Mouse (Mus musculus) cerebellum, adult 18-20 months (tissue): ENCODE data around the gene Fam71b.
"Not testable (repeated sequence)": the region's sequence is repeated elsewhere in the genome, so short reads cannot be mapped to it uniquely, and the experiment has no call there.

Source experiments
- DNase-seq, 2 experiments: peaks; one replicate each; pipeline ENCODE4 v3.0.0; 2021

Gene Fam71b

DNA sequence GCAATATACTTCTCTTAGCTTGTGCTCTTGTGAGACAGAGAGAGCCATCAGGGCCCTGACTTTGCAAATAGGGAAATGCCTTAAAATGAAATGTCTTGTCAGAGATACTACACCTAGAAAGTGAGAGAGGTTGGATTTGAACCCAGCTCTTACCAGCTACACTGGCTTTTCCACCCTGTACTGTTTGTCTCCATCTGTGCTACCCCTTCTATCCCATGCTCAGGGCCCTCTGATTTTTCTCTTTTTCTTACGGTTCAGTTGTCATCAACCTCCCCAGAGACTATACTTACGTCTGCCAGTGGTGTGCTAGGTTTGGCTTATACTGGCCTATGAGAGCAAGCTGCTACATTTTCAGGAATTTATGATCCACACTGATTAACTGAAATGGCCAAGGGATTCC, 11.4 kb upstream of the Fam71b start:
- DNase-seq: no peak

DNA sequence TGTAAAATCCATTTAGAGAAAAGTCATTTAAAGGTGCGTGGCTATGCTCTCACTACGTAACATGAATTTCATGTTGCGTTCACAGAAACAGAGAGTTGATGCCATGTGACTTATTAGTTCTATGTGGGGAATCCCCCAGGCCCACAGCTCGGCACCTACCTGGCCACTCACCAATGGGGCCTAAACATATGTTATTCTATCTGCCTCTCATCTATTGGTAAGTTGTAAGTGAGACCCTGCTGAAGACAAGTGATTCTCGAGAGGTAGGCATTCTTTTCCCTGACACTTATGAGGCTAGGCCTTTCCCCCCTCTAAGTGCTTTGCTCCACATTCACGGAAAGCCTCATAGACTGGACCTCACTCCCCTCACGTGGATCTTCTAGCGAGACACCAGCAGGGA, 9.8 kb upstream of the Fam71b start:
- no peak for DNase-seq

DNA sequence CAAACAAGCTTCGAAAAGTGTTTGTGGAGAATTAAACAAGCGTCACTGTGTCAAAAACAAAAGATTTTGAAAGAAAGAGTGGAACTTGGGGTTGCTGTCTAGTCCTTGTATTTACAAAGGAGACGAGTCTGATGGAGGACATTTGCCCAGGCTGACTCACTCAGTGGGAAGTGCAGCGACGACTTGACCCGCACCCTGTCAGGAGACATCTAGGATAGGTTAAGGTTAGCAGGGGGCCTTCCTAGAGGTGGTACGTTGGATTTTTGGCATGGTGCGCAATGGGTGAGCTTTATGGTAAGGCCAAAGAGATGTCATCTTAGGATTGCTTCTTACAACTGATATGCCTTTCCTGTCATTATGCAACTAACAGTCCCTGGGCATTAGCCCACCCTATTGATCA, 9.3 kb upstream of the Fam71b start:
- no peak for DNase-seq

DNA sequence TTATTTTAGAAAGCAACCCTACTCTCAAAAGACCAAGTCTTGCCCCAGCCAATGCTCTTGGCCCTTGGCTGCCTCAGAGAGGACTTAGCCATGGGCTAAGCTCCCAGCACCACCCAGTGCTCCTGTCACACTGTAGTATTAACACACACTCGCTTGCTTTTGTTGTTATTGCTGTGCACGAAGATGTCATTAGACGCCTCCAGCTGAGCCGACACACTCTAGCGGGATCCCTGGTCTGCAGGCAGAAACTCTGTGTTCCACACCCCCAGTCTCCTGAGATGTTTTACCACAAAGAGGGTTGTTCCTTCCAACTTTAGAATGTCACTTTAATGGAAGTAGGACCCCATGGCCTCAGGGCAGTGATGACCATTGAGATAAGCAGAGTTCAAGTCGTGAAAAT, 7.9 kb upstream of the Fam71b start:
- DNase-seq: no peak

DNA sequence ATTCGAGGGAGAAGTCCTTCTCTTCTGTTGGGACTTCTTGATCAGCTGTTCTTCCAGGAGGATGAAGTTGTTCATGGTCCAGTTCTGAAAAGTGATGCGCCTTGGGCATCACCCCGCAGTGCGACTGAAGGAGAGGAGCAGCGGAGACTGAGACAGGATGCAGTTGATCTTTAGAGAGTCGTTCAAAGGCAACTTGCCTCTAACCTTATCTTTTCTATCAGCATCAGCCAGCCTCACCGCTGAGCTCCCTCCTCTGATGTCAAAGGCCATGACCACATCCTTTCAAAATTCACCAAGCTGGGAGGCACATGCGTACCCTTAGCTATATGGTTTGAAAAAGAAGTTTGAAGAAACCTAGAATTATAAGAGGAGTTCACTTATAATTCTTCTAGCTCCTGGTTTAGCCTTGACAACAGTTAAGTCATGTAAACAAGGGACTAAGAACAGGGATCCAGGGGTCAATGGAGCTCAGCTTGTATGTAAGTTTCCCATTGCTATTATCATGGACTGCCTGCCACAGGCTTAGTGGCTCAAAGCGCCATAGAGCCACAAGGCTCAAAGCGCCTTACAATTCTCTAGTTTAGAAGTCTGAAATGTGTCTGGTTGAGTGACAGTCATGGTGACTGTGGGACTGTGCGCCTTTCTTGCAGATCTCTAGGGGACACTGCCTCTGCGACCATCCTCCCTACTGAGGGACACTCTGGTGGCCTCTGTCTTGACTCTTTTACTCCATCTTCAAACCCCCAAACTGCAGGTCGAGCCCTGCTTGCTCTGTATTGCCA, 6.8 kb upstream of the Fam71b start, which contains the start of gene Itk:
TSS of gene Itk (minus strand) at position 180 of the 782 bp plus-strand sequence.
- DNase-seq: no peak

- no peak for DNase-seq
These were observed 5.7 kb upstream of the Fam71b start for GRCm38 (mm10) chr11:46390621-46391020.

GRCm38 (mm10) chr11:46392890-46393289, 3.5 kb upstream of the Fam71b start:
- no peak for DNase-seq

DNA sequence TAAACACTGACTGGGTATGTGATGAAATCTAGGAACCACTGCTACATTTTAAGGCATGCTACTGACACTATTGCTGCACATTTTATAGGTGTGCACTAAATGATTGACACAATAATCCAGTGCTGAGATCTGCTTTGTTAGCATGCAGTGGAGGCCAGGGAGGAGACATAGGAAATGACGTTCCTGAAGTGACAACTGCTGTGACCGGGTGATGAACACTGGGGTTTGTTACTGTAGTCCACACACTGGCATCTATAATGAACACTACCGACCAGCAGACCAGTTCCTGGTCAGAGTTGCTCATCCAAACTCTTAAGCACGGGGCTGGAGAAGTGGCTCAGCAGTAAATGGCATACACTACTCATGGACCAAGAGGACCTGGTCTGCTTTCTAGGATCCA, 2.9 kb upstream of the Fam71b start:
- no peak for DNase-seq

DNA sequence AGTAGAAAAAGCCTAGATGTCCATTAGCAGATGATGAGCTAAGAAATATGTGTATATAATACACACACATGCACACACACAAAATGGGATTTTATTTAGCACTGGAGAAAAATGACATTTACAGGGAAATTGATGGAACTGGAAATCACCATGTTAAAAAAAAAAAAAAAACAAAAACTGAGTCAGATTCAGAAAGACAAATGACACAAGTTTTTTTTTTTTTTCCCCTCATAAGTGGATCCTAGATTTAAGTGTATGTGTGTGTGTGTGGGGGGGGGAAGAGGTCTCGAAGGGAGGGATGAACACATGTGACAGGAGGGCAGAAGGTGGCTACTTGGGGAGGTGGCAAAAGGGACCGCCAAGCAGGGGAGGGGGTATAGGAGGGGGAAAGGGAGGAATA, 1.3 kb upstream of the Fam71b start:
- no peak for DNase-seq

GRCm38 (mm10) chr11:46395698-46396097, 661 bp upstream of the Fam71b start:
- DNase-seq: no peak

DNA sequence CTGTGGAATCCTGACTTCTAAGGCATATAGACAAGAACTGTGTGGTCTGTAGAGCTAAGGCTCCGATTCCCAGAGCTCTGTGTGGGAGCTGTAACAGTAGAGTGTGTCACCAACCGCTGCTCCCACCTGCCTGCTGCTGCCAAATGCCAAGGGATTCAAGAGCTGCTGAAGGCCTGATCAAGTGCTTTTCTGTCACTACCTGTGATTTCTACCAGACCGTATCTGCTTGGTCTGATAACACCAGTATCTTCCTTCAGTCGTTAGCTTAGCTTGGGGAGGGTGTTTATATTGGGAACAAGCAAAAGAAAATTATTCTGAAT, 461 bp downstream of the Fam71b start:
- DNase-seq: no peak

DNA sequence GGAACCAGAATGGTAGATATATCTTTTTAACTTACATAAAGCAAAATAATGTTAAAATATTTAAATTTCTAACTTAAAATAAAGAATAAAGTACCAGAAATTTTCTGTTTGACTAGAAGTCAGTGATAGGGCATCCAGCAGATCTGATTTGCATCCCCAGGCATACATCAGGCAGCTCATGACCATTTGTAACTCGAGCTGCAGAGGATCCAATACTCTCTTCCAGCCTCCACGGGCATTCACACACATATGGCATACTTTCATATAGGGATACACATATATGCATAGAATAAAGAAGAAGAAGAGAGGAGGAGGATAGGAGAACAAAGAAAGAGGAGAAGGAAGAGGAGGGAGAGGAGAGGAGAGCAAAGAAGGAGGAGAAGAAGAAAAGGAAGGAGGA, 1.5 kb downstream of the Fam71b start:
- no peak for DNase-seq

- no peak for DNase-seq
These were observed 2.1 kb downstream of the Fam71b start for GRCm38 (mm10) chr11:46398473-46398872.

DNA sequence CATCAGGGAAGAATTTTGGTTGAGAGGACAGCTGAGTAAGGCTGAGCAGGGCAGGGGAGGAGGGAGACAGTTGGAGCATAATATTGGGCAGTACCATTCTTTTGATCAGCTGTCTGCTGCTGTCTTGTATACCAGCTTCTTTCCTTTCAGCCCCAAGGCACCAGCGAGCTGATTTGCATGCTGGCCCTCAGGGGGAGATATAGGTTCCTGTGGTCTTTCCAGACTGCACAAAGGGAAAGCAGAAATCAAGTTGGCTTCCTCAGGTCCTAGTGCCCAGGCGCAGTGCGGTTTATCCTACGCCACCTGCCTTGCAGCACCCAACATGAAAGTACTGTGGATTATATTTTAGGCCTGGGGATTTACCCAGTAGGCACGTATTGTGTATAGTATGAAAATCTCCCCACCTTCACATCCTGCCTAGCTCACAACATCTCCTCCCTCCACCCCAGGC, 2.6 kb downstream of the Fam71b start:
- DNase-seq: no peak

DNA sequence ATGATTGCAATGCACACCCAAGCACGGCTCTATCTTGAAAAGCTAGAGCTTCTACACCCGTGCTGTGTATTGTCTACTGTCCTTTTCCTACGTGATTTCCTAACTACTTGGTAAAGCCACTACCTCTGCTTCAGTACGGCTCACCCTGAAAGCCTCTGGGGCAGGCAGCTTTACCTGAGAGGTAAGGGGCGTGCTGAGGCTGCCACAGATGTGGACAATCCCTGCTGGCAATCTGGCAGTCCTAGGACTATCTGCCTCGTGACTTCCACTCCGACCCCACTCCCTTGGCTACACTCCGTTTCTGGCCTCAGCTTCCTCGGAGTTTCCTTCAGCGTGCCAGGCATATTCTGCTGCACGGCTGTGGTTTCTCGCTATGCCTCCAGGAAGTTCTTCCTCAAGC, 5.2 kb downstream of the Fam71b start:
- DNase-seq: no peak

DNA sequence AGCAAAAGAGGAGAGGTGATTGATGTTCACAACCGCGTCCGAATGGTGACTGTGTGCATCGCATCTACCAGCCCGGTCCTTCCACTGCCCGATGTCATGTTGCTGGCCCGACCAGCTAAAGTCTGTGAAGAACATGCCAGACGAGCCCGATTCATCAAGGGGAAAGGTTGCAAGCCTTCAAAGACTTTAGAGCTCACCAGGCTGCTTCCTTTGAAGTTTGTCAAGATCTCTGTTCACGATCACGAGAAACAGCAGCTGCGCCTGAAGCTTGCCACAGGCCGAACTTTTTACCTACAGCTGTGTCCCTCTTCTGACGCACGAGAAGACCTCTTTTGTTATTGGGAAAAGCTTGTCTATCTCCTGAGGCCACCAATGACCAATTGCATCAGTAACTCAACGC, 8.6 kb downstream of the Fam71b start:
- DNase-seq: no peak

DNA sequence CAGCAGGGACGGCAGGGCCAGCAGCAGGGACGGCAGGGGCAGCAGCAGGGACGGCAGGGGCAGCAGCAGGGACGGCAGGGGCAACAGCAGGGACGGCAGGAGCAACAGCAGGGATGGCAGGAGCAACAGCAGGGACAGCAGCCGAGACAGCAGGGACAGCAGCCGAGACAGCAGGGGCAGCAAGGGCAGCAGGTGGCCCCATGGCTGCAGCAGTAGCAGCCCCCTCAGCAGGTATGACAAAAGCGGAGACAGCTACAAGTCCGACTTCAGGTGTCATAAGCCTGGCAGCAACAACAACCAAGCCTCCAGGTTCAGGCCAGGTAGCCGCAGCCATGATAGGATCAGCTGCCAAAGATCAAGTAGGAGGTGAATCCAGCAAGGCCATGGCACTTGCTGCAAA, 10.4 kb downstream of the Fam71b start:
- DNase-seq: peak; percentile 9 to 15

- DNase-seq: no peak
These were observed 13.7 kb downstream of the Fam71b start for GRCm38 (mm10) chr11:46410018-46410563.

DNA sequence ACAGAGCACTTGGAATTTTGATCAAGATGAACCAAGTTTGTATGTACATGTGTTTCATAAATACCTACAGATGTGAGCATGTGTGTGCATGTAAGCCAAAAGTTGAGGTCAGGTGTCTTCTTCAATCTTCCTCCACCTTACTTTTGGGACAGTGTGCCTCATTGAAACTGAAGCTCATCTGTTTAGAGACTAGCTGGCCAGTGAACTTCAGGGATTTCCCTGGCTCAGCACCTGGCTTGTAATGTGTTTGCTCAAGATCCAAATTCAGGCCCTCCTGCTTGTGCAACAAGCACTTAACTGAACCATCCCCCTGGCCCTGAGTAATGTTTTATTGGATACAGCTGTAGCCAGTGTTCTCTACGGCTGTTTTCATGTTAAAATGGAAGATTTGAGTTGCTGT, 22.1 kb downstream of the Fam71b start:
- DNase-seq: no peak

GRCm38 (mm10) chr11:46418860-46419259, 22.5 kb downstream of the Fam71b start:
- no peak for DNase-seq

- DNase-seq: no peak
These were observed 24.9 kb downstream of the Fam71b start for GRCm38 (mm10) chr11:46421086-46421888.

- not testable (repeated sequence) for DNase-seq
These were observed 31.8 kb downstream of the Fam71b start for GRCm38 (mm10) chr11:46428131-46428530.

DNA sequence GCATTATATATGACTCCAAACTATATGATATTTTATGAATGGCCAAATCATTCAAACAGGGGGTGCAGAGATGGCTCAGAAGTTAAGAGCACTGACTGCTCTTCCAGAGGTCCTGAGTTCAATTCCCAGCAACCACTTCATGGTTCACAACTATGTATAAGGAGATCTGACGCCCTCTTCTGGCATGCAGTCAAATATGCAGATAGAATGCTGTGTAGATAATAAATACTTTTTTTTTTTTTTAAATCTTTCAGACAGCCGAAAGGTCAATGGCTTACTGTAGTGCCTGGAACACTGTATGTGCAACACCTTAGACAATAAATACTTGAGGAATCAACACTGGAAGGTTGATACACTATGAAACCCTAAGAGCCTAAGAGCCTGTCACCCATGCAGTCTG, 33.8 kb downstream of the Fam71b start:
- DNase-seq: no peak

GRCm38 (mm10) chr11:46431129-46431528, 34.8 kb downstream of the Fam71b start:
- peak; percentile 82 to 87 for DNase-seq
